Mouse (Mus musculus) left cerebral cortex, postnatal 4 days (tissue): ENCODE results near the gene Ndufaf3. TPM values are rescaled to one million over a fixed set of nuclear protein-coding genes. Genes with fewer than 3 reads are reported as not detected.

Experiments used
- DNase-seq: peaks from one replicate; pipeline ENCODE4 v3.0.0-alpha.2; 2022
- intact Hi-C: fragments of 180-260 bp; cut with DNase I; formaldehyde crosslinking; loops from one replicate; pipeline ENCODE4 v1.15.1; 2025
- microRNA-seq: library from miRNA; unstranded; fragments of <30 nt; microRNA quantifications from one replicate; pipeline ENCODE4 v1.2.0, GENCODE M21; 2022
- total RNA-seq, 2 experiments: library from RNA; stranded (reverse); gene quantifications; 2 replicates each; pipeline ENCODE4 v1.2.3; 2021

Ndufaf3 gene
- total RNA-seq, 2 experiments from 2014 or later: 43.0 to 54.5 TPM

DNA sequence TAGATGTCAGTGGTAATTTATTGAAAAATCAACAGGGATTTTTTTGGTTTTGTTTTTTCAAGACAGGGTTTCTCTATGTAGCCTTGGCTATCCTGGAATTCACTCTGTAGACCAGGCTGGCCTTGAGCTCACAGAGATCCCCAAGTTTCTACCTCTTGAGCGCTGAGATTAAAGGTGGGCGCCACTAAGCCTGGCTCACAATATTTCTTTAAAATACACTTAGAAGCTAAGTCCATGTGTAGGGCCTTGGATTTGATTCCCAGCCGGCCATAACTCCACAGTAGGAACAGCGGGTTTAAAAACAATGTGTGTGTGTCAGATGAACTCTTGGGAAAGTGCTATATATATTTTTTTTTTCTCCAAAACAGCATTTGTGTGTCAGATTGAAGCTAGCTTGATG lies 43.9 kb downstream of the Ndufaf3 start:
- intact Hi-C loops: no loop called here
- no peak for DNase-seq

DNA sequence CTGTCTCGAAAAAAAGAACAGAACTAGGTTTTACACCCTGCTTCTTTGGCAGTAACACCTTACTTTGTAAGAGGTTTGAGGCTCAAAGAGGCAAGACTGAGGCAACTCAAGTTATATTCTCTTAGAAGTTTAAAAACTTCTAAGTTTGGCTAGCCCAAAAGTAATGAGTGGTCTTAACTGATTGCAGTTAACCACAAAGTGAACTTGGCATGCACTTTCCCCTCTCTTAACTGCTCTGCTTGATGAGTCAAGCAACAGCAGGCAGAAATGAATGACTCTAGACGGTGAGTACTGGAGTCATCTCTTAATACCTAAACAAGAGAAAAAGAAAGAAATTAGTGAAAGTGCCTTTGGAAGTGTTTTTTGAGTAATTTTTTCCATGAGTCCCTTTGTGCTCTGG lies 45.6 kb downstream of the Ndufaf3 start:
- intact Hi-C loops: no loop called here

DNA sequence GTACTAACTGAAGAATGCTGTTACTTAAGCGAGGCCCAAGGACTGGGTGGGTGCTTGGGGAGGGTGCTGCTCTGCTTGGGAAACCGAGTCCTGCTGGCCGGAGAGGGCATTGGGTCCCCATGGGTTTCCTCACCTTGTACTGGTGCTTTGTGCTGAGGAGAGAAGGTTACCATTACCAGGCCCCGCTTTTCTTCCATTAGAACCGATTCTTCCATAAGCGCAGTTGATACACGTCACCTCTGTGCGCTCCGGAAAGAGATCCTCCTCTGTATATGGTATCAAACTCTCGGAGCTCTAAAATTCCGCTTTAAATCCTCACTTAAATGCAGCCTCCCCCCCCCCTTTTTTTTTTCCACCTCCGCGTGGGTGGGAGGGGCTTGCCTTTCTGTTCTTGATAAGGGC lies 49.3 kb downstream of the Ndufaf3 start:
- intact Hi-C loops: no loop called here
- DNase-seq: no peak

More for the DNA sequence above, 45.6 kb downstream of the Ndufaf3 start:
- DNase-seq: no peak

DNA sequence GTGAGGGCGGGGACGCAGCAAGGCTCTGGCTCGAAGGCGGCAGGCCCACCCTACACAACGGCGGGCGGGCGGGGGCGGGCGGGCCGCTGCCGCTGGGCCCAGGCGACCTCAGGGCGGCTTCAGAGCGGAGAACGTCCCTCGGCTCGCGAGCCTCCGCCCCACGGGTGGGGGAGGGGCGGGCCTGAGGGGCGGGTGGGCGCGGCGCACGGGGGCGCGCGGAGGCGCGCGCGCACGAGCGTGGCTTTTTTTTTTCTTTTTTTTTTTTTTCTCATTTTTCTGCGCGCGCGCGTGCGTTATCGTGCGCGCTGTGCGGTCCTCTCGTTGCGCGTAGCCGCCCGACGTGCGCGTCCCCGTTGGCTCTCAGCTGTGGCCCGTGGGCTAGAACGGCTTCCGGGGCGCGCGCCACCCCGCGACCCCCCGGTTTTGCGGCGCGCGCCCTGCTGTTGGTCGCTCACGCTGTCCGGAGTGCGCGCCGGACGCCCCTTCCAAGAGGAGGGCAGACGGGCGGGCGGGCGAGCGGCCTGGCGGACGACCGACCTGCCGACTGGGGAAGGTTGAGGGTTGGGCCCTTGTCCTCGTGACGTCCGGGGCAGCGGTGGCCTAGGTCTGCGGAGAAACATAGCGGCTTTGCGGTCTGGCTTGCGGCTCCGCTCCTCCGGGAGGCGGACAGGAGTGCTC lies 49.8 kb downstream of the Ndufaf3 start:
- peak; percentile 92 for DNase-seq
- intact Hi-C loops: no loop called here

DNA sequence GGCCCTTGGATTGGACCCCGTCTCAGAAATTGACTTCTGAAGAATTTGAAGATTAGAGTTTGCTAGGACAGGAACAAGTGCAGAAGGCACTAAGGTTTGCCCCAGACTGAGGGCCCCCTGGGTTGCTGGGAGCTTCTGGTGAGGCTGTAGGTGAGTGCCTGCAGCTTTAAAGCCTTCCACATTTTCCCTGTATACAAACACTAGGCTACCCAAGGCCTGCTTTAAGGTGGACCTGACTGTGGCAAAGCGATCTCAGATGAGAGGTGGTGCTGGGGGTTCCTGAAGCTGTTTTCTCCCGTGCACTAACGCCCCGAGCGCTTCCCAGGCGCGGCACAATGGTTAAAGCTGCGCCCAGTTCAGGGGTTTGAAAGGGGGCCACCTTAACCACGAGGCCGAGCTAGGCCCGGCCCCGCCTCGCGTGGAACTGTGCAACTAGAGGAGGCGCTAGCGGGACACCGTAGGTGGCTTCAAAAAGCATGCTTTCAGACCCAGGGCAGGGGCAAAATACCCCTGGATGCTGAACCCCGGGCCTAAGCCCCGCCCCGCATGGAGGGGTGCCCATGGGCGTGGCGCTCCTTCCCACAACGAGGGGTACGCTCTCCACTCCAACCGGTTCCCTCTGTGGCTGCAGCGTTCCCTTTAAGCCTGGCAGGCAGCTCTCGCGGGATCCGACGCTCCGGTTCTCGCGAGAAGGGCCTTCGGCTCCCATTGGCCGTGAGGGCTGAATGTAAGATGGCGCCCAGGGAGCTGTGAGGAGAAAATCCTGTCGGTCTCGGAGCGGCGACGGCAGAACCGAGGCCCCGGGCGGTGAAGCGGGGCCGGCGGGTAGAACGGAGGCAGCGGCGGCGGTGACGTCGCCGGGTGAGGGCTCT lies 50.6 kb downstream of the Ndufaf3 start, which contains the start of gene Qrich1:
TSS of gene Qrich1 (plus strand) at position 427 of the 872 bp plus-strand sequence.
- DNase-seq: peak; percentile 97
- intact Hi-C loops: no loop called here

Small RNAs within 50 kb of the gene (microRNA-seq; reads per million reads assigned to microRNA genes)
- gene Gm24083 (not detected), gene Mir191 (not detected), gene Mir425 (648 reads per million, percentile 72 among the genes with 10 or more reads in this experiment)

Other genes with a start within 250 kb of the Ndufaf3 start
- 100 to 1,000 TPM; 113 to 116 TPM for gene Gpx1, start 228.5 kb downstream of the Ndufaf3 start, total RNA-seq
- gene Usp4, start 219.6 kb downstream of the Ndufaf3 start, total RNA-seq: 100 to 1,000 TPM; 142 to 150 TPM
- 1 to 10 TPM; 3.6 to 4.9 TPM for gene 1700102P08Rik, start 174.6 kb downstream of the Ndufaf3 start, total RNA-seq
- under 1 TPM in 1 of 2 experiments, not detected in 1; 0.42 TPM for gene Ccdc36, start 138.9 kb downstream of the Ndufaf3 start, total RNA-seq
- gene BC048562, start 131.0 kb downstream of the Ndufaf3 start, total RNA-seq: not detected
- 10 to 100 TPM; 44.3 to 45.7 TPM for gene Ccdc71, start 106.9 kb downstream of the Ndufaf3 start, total RNA-seq
- gene Klhdc8b, start 105.9 kb downstream of the Ndufaf3 start, total RNA-seq: 10 to 100 TPM; 32.7 to 37.9 TPM
- gene Lamb2, start 87.7 kb downstream of the Ndufaf3 start, total RNA-seq: 10 to 100 TPM; 29.2 to 29.9 TPM
- 100 to 1,000 TPM; 111 to 124 TPM for gene Usp19, start 76.8 kb downstream of the Ndufaf3 start, total RNA-seq
- 100 to 1,000 TPM in 1 of 2 experiments, 10 to 100 TPM in 1; 98.2 to 112 TPM for gene Qars, start 59.7 kb downstream of the Ndufaf3 start, total RNA-seq
- gene Qrich1, start 50.6 kb downstream of the Ndufaf3 start, total RNA-seq: 100 to 1,000 TPM; 145 to 149 TPM
- 10 to 100 TPM; 85.7 to 86.1 TPM for gene Impdh2, start 7.1 kb downstream of the Ndufaf3 start, total RNA-seq
- gene Dalrd3, start 2.5 kb upstream of the Ndufaf3 start, total RNA-seq: 10 to 100 TPM; 78.2 to 86.6 TPM
- gene Wdr6, start 11.3 kb upstream of the Ndufaf3 start, total RNA-seq: 100 to 1,000 TPM; 233 to 289 TPM
- 10 to 100 TPM; 26.2 to 34.5 TPM for gene P4htm, start 30.2 kb upstream of the Ndufaf3 start, total RNA-seq
- gene Arih2, start 82.0 kb upstream of the Ndufaf3 start, total RNA-seq: 10 to 100 TPM; 58.3 to 59.6 TPM
- 10 to 100 TPM; 17.9 to 18.9 TPM for gene Slc25a20, start 94.7 kb upstream of the Ndufaf3 start, total RNA-seq
- 10 to 100 TPM; 78.5 to 78.7 TPM for gene Prkar2a, start 121.9 kb upstream of the Ndufaf3 start, total RNA-seq
- 100 to 1,000 TPM; 188 to 206 TPM for gene Ip6k2, start 216.4 kb upstream of the Ndufaf3 start, total RNA-seq
- 10 to 100 TPM; 28.9 to 35.9 TPM for gene Nckipsd, start 240.9 kb upstream of the Ndufaf3 start, total RNA-seq